Comparison of ENCODE assay signal across 16 mouse cellular contexts in genomic region chr1:54965159-54965995, GRCm38 (mm10). TPM values are rescaled to one million over a fixed set of nuclear protein-coding genes. Genes with fewer than 3 reads are reported as not detected.
DNase-seq lines count a peak whose midpoint lies in the region; ATAC-seq and TF ChIP-seq lines count a peak whose summit lies in the region.
"Had no signal": no experiment of that assay in that cellular context is flagged by ENCODE, and none has a peak within 500 bp of the region (broad histone marks: within the 10 kb centered on the region; RNA-seq: fewer than 3 reads in every experiment).

No protein-coding gene starts in this region.

- no peak for TF ChIP-seq POLR2A in kidney, adult 2 months (IDR thresholded peaks at IDR 0.05; ENCODE audit: low read depth, low read length)

- H3K4me2 ChIP-seq in kidney, embryonic 16.5 days (replicated peaks; ENCODE audit: low read depth, low read length): no peak overlapping the region
- no peak overlapping the region for H3K4me2 ChIP-seq in embryonic facial prominence, embryonic 15.5 days (replicated peaks)
- H3K4me2 ChIP-seq in limb, embryonic 15.5 days: no peak overlapping the region
- H3K4me2 ChIP-seq: midbrain, embryonic 12.5 days had no signal

- no peaks in the 10 kb centered on the region for H3K9me3 ChIP-seq in kidney, embryonic 16.5 days (ENCODE audit: low read length)
- H3K9me3 ChIP-seq in embryonic facial prominence, embryonic 15.5 days (replicated peaks): no peaks in the 10 kb centered on the region
- H3K9me3 ChIP-seq in limb, embryonic 15.5 days: no peaks in the 10 kb centered on the region
- H3K9me3 ChIP-seq: midbrain, embryonic 12.5 days had no signal

- no peak overlapping the region for H3K9ac ChIP-seq in kidney, embryonic 16.5 days (replicated peaks; ENCODE audit: low read length)
- H3K9ac ChIP-seq in embryonic facial prominence, embryonic 15.5 days: no peak overlapping the region
- H3K9ac ChIP-seq in limb, embryonic 15.5 days: no peak overlapping the region
- H3K9ac ChIP-seq: liver, postnatal 0 days; midbrain, embryonic 12.5 days had no signal

- 0 out of 2 replicates have a peak, but pooled peaks have one; percentile 23 for ATAC-seq in kidney, embryonic 16.5 days (ENCODE audit: low FRiP score, low TSS enrichment)
- peak; percentile 83 for ATAC-seq in embryonic facial prominence, embryonic 15.5 days (ENCODE audit: insufficient number of reproducible peaks, low FRiP score, low TSS enrichment, low read depth)
- 0 out of 2 replicates have a peak, but pooled peaks have one; percentile 38 for ATAC-seq in limb, embryonic 15.5 days (ENCODE audit: insufficient number of reproducible peaks, low FRiP score, low TSS enrichment, low read depth)
- ATAC-seq: forebrain, embryonic 14.5 days; hindbrain, postnatal 0 days; liver, postnatal 0 days had no signal

- TF ChIP-seq CTCF in kidney, adult 2 months (conservative IDR thresholded peaks at IDR 0.05; ENCODE audit: insufficient read depth, insufficient read length, low read depth, low read length): no peak

- no peak overlapping the region for H3K4me3 ChIP-seq in kidney, embryonic 16.5 days (ENCODE audit: low read length)
- no peak overlapping the region for H3K4me3 ChIP-seq in kidney, adult 2 months (ENCODE audit: insufficient read depth, low read depth, low read length)
- no peak overlapping the region for H3K4me3 ChIP-seq in embryonic facial prominence, embryonic 15.5 days (replicated peaks)
- H3K4me3 ChIP-seq in limb, embryonic 15.5 days: no peak overlapping the region
- H3K4me3 ChIP-seq: midbrain, embryonic 12.5 days had no signal

- no peaks in the 10 kb centered on the region for H3K4me1 ChIP-seq in kidney, embryonic 16.5 days (ENCODE audit: insufficient read depth, low read length)
- H3K4me1 ChIP-seq in kidney, adult 2 months (ENCODE audit: control insufficient read depth, insufficient read depth, low read length): no peaks in the 10 kb centered on the region
- peaks cover 10% of the 10 kb centered on the region for H3K4me1 ChIP-seq in embryonic facial prominence, embryonic 15.5 days
- peaks cover 7% of the 10 kb centered on the region; the same call in 1 of the 2 replicates for H3K4me1 ChIP-seq in limb, embryonic 15.5 days
- H3K4me1 ChIP-seq: midbrain, embryonic 12.5 days had no signal

- no peaks in the 10 kb centered on the region for H3K36me3 ChIP-seq in kidney, embryonic 16.5 days (ENCODE audit: insufficient read depth, low read length)
- H3K36me3 ChIP-seq in kidney, adult 2 months (ENCODE audit: control insufficient read depth, insufficient read depth, low read length): no peaks in the 10 kb centered on the region
- no peaks in the 10 kb centered on the region for H3K36me3 ChIP-seq in embryonic facial prominence, embryonic 15.5 days
- H3K36me3 ChIP-seq in limb, embryonic 15.5 days: no peaks in the 10 kb centered on the region
- H3K36me3 ChIP-seq: midbrain, embryonic 12.5 days had no signal

- no peak for DNase-seq in kidney, adult 2 months
- peak; percentile 62 for DNase-seq in embryo, embryonic 10.5 days (ENCODE audit: low spot score)
- DNase-seq in ovary, adult 18-20 months (ENCODE audit: low spot score): no peak
- DNase-seq in thymus, postnatal 10 days (ENCODE audit: low spot score in 2 of 2): no peak
- no peak for DNase-seq in left cerebral cortex, adult 11 months (ENCODE audit: low spot score)
- DNase-seq: B cell, adult 2 months; cerebellum, postnatal 10 days; kidney, adult 8-10 months; liver, postnatal 0 days; lung, postnatal 36 days had no signal

- WGBS in kidney, embryonic 16.5 days: 62% methylated on average over 11 of the region's 11 CpGs
- 60% methylated on average over 11 of the region's 11 CpGs for WGBS in kidney, adult 2 months
- 23% methylated on average over 11 of the region's 11 CpGs for WGBS in embryonic facial prominence, embryonic 15.5 days
- 40% methylated on average over 11 of the region's 11 CpGs for WGBS in limb, embryonic 15.5 days

- no peak overlapping the region for H3K27ac ChIP-seq in kidney, embryonic 16.5 days (ENCODE audit: low read length)
- H3K27ac ChIP-seq in kidney, adult 2 months (ENCODE audit: insufficient read depth, low read depth, low read length): no peak overlapping the region
- H3K27ac ChIP-seq in embryonic facial prominence, embryonic 15.5 days (replicated peaks): no peak overlapping the region
- 0 out of 2 replicates have a peak overlapping the region, but pooled peaks have one; percentile 18 for H3K27ac ChIP-seq in limb, embryonic 15.5 days
- H3K27ac ChIP-seq: hindbrain, postnatal 0 days; midbrain, embryonic 12.5 days had no signal

- no peaks in the 10 kb centered on the region for H3K27me3 ChIP-seq in kidney, embryonic 16.5 days (ENCODE audit: insufficient read depth, low read length)
- no peaks in the 10 kb centered on the region for H3K27me3 ChIP-seq in kidney, adult 2 months (replicated peaks; ENCODE audit: control insufficient read depth, insufficient read depth, low read length)
- no peaks in the 10 kb centered on the region for H3K27me3 ChIP-seq in embryonic facial prominence, embryonic 15.5 days
- no peaks in the 10 kb centered on the region for H3K27me3 ChIP-seq in limb, embryonic 15.5 days
- H3K27me3 ChIP-seq: midbrain, embryonic 12.5 days had no signal

RNA-seq across cellular contexts. Expression of gene Ankrd44, which starts 39.2 kb away (rescaled TPM):
- polyA plus RNA-seq in kidney, embryonic 16.5 days (2015; fragmentation: Nextera tagmentation; extraction: Ambion mirVana): 6.6 and 6.8 TPM in 2 replicates
- polyA plus RNA-seq in kidney, adult 2 months (2012; rRNA removed): 14.0 and 17.8 TPM in 2 replicates
- polyA plus RNA-seq in embryonic facial prominence, embryonic 15.5 days (2015; fragmentation: Nextera tagmentation; extraction: Ambion mirVana): 22.9 and 23.1 TPM in 2 replicates
- polyA plus RNA-seq in limb, embryonic 15.5 days (2015; fragmentation: Nextera tagmentation; extraction: Ambion mirVana): 19.1 and 20.2 TPM in 2 replicates

Comparison
In these comparisons a context has a peak if more than half of its experiments do, and no peak if none do; other contexts are left out.
1. ATAC-seq: peak in every context shown above with its lines; median percentile 83 in embryonic facial prominence, embryonic 15.5 days; 38 in limb, embryonic 15.5 days; 23 in kidney, embryonic 16.5 days.